Mouse (Mus musculus) liver, adult (tissue): ENCODE results near the gene Atf1.

ENCODE experiments used
- GATA4 ChIP-seq: IDR thresholded peaks from 2 replicates; pipeline ENCODE4 v1.6.1; 2014; ENCODE audit warnings: mild to moderate bottlenecking, low read length; ENCODE audit not compliant: insufficient replicate concordance

The Atf1 gene

DNA sequence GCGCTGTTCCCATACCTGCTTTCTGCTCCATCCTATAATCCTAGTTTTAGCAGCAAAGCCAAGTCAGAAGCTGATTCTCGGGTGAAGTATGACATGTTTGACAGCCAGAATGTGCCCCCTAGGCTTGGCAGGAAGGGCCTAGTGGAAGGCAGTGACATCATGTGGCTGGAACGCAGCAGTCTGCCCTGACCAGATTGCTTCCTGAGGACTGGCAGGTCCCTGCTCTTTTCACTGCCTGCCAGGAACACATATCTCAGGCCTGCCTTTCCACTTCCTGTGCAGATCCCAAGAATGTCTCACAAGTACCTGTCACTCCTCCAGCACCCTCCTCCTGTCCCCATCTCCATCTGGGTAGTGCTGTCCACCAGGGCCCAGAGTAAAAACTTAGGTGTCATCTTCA, 27.8 kb upstream of the Atf1 start:
- no peak for TF ChIP-seq GATA4

DNA sequence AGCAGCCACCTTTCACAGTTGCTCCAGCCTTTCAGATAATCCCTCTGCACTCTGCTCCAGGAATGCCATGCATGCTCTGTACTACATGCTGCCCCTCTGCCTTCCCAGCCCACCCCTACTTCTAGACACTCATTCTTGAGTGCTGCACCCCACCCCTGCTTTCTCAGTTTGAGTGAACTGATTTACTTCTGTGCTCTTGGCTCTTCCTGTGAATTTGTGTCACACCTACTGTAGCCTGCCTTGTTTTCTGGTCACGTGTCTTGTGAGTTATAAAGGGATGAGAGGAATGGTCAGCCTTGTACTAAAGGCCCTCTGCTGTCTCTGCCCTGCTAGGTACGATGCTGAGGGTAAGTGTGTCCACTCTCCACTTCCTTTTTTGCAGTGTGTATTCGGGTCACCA, 25.8 kb upstream of the Atf1 start:
- no peak for TF ChIP-seq GATA4

DNA sequence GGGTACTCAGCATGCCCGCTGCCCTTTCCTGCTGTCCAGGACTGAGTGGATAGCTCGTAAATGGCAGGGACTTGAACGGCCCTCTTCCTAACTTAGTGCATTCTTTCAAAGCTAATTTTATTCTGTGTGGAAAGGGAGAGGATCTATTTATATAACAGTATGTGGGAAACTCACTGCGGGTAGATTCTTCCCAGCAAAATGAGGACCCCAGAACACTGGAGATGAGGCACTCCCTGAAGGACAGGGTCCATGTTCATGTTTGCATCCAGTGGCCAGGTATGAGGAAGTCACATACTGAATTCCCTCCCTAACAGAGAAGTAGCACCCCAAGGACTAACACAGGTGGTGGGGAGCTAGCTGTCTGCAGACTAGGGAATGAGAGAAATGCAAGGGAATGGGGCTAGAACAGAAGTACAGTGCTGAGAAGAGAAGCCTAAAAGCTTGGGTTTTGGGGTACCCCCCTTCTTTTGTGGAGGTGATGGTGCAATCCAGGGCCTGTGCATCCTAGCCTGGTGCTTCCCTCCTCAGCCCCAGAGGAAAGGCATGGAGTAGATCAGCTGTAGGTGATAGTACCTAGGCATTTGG, 25.1 kb upstream of the Atf1 start:
- no peak for TF ChIP-seq GATA4

DNA sequence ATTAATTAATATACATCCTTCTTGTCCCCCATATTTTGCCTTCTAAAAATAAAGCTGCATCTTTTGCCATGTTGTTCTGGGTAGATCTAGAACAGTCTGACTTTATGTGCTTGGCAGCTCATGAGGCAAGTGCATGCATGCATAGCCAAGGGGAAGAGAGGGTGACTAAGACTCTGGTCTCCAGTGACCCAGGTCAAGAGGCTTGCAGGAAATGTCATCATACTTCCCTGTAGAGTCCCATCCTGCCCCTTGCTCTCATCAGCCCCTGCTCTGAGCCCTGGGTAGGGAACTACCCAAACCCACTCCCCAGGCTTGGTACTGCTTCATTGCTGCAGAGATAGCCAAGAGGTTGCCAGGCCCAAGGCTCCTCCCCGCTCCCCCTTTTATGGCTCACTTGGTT, 23.0 kb upstream of the Atf1 start:
- no peak for TF ChIP-seq GATA4

DNA sequence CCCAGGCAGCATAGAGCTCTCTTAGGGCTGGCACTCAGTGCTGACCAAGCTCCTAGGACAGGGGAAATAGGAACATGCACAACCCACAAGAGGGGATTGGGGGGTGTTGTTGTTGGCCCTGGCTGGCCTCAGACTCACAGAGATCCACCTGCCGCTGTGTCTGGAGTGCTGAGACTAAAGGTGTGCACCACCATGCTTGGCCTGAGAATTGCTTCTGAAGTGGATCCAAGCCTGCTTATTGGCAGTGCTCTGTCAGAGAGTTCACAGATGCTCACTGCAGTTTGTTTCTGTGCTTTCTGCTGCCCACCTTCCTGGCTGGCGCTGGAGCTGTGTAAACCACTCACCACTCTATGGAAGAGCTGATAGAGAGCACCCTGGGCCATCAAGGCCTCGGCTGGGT, 17.6 kb upstream of the Atf1 start:
- TF ChIP-seq GATA4 = no peak

DNA sequence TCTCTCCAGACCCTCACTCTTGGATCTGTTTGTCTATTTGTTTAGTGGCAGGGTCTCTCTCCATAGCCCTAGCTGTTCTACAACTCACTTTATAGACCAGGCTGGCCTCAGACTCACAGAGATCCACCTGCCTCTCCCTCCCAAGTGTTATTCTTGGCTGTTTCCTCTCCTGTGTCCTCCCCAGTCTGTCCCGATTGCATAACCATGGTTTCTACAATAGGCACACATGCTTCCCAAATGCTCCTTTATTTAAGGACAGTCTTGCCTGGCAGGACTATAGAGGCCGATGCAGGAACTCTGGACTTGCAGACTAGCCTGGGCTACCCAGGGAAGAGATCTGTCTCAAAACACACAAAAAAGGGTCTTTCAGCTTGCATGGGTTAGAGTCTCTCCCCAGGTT, 14.3 kb upstream of the Atf1 start:
- no peak for TF ChIP-seq GATA4

DNA sequence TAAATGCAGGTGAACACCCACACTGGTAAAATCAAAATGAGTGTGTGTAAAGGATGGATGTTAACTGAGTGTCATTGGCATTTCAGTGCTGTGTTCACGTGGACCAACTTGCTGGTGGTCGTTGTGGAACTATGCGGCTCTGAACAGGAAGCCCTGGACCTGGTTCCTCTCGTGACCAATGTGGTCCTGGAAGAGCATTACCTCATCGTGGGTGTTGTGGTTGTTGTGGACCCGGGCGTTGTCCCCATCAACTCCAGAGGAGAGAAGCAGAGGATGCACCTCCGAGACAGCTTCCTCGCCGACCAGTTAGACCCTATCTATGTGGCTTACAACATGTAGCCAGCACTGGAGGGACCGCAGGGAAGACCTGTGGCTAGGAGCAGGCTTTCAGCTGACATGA, 12.5 kb upstream of the Atf1 start:
- TF ChIP-seq GATA4 = no peak

DNA sequence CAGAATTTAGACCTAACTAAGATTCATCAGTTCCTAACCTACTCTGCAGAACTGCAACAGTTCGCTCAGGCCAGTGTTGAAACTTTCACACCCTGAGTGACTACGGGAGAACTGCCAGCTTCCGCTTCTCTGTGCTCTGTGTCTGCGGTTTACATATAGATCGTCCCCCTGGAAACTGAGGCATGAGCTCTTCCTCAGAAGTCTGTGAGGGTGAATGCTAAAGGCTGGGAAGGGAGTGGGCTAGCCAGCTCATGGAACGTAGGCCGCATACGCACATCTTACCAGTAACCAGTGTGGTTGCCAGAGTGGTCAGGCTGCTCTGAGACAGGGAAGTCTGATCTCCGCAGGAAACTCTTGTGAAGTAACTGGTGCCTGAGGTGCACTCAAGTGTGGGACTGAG, 11.4 kb upstream of the Atf1 start:
- TF ChIP-seq GATA4 = no peak

DNA sequence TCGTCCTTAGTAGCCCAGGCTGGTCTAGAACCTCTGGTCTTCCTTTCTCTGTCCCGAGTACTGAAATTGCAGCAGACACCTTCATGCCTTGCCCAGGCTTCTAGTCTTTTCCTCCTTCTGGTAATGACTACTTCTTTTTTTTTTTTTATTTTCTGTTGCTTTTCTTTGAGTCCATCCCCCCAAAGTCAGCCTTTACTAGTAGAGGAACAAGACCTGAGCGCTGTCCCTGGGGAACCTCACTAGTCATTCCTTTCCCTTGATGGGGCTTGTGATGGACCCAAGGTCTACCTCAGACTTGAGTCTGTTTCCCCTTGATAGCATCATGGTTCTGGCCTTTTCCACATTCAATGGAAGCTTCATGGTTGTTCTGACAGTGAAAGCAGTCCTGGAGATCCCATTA, 9.6 kb upstream of the Atf1 start:
- no peak for TF ChIP-seq GATA4

DNA sequence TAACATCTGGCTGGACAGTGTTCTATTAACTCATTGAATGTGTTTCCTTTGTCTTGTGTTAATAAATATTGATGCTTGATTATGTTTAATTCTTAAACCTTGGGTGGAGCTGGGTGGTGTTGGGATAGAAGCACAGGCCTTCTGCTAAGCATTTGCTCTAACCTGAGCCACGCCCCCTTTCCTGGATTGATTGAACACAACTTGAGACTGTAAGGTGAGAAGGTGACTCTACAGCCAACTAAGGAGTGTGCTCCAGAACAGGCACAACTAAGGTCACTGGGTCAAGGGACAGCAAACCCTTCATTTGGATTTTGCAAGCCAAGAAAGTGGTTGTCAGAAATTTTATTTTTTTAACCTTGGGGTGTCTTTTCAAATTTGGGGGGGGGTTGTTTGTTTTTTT, 8.2 kb upstream of the Atf1 start:
- no peak for TF ChIP-seq GATA4

DNA sequence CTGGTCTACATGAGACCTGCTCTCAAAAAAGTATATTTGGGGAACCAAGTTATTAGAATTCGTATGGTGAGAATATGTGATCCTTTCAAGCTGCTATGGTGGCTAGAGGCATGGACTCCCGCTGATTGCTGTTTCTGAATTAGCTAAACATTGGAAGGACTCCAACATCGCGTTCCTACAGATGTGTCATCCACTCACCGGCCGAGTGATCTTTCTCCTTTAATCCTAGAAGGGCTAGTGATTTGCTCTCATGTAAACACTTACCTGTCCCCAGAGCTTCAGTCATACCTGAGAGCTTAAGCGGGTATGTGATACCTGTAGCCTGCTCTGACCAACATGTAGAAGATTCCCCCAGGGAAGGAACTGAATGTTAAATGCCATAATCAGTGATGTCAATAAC, 6.7 kb upstream of the Atf1 start:
- TF ChIP-seq GATA4 = no peak

DNA sequence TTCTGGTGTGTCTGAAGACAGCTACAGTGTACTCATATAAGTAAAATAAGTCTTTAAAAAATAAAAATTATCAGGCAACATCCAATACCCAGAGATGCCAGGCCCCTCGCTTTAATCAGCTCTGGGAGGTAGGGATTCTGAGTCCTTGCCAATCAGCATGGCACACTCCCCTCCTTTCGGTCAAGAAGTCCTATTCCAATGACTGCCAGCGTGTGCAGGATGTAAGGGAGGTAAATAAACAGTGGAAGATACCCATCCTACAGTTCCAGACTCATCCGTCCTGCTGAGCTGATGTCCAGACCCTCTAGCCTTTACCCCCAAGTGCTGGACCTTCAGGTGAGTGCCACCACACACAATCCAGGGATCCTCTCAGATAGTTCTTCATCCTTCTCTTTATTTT, 2.2 kb upstream of the Atf1 start:
- TF ChIP-seq GATA4 = no peak

DNA sequence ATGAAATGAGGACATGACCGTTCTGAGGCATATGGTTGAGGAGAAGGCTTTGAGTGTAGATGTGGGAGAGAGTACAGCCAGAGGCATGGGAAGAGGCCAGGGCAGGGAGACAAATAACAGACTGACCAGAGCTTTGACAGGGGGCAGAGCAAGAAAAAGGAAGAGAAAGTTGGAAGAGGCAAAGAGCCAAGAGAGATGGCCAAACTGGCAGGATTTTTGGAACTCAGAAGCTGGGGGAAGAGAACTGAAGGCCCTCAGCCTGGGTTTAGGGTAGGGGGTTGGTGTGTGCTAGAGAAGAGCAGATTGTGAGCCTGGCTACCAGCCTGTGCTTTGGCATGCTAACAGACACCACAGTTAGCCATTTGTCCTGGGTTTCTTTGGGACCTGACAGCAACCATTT, 1.7 kb upstream of the Atf1 start:
- no peak for TF ChIP-seq GATA4

DNA sequence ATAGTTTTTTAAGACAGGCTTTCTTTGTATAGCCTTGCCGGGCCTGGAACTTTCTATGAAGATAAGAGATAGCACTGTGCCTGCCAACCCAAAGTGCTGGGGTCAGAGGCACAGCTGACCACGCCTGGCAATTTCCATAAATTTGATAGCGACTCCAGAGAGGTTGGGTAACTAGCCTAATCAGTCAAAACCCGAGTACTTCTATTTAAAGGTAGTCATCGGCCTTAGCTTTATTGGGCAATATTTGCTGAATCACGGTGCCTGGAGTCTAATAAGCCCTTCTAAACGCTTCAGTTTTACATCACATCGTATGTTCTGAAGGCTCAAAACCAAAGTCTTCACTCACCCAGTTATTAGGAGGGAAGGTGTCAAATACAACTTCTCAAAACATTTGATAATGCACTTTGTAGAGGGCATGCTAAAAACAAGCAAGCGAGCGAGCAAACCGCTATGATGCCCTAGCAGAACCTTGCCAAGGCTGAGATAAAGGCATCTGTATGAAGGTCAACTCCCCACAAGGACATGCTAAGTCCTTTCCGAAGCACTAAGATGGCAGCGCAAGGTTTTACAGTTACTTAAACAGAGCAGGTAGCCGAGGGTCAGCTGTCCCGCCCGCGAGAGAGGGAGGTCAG, 472 bp upstream of the Atf1 start:
- TF ChIP-seq GATA4 = peak; percentile 92; the same call in 1 of the 2 replicates

DNA sequence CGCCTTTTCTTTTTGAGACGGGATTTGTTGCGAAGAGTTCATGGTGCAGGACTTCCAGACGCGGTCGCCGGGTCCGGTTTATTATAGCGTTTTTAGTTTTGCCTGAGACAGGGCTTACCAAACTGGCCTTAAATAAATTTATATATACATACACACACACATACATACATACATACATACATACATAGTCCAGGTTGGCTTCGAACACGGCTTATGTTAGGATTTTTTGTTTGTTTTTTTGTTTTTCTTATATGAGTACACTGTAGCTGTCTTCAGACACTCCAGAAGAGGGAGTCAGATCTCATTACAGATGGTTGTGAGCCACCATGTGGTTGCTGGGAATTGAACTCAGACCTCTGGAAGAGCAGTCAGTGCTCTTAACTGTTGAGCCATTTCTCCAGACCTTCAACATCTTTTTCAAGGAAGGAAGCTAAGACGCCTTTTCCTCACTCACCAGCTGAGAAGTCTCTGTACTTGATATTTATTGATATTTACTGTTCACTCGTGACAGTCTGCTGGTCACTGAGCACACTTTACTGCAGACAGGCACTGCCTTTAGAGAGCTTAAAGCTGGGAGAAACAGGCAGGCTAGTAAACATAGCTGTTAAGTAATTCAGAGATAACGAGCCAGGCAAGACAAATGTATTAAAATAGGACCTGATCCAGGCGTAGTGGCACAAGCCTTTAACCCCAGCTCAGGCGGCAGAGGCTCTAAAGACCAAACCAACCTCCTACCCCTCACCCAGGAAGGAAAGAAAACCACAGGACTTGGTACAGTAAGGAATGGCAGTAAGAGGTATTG, 1.1 kb downstream of the Atf1 start:
- TF ChIP-seq GATA4 = no peak; the same call in 1 of the 2 replicates

DNA sequence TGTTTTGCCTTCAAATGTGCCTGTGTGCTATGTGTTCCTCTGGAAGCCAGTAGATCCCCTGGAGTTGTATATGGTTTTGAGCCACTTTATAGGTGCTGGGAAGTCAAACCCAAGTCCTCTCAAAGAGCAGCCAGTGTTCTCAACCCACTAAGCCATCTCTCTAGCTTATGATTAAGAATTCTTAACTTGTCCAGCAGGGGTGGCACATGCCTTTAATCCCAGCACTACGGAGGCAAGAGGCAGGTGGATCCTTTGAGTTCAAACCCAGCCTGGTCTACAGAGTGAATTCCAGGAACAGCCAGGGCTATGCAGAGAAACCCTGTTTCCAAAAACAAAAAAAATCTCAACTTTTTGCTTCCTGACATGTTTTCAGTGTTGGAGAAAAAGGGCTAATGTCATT, 3.0 kb downstream of the Atf1 start:
- TF ChIP-seq GATA4 = no peak
